Mouse (Mus musculus): ENCODE results near the gene Dusp6.

Gene Dusp6

GRCm38 (mm10) chr10:99244655-99245260 is 18.3 kb upstream of the Dusp6 start:
- no peak for DNase-seq (ENCODE audit: low spot score in 2 of 2)

DNA sequence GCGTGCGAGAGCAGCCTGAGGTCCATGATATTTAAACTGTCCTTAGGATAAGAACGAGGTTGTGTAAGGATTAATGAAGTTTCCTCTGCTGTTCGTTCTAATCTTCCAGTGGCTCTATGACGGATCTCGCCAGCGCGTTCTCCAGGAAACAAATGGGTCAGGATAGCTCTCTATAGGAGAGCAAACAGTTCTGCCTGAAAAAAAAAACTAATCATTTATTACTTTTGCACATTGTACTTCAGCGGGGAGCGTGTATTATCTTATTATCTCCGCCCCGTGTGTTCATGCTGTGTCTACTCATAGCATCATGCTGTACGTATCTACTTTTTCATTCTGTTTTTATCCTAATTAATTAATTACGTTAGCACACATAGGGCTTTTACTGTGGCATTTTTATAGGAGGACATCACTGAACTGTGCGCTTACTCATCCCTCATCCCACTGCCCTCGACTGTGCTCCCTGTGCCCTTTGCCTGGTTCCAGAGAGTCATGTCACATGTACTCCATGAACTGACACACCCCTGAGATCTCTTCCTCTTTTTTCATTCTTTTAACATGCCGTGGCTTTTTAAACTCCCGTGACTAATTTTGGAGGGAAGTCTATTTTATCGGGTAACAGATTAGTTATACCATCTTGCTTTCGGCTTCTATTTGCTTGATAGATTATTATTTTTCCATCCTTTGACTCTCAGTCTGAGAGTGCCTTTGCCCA is 16.1 kb upstream of the Dusp6 start:
- DNase-seq (ENCODE audit: low spot score in 2 of 2): no peak

- DNase-seq (ENCODE audit: low spot score in 2 of 2): peak in 1 of 2 experiments; percentile 34
Measured at GRCm38 (mm10) chr10:99250874-99251281, 12.2 kb upstream of the Dusp6 start.

DNA sequence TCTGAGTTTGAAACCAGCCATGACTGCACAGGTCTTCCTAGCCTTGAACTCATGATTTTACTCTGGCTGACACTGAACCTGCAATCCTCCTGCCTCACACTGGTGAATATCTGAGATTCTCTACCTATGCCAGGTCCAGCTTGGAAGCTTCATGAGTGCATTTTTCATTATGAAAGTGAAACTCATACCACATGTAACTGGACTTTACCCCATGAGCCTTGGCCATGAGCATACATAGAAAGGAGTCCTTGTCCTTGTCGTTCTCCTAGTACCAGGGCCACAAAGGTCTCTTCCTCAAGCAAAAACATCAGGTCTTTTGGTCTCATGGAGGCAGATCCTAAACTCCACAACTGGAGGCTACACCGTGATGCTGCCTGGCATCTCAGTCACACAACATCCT is 9.6 kb upstream of the Dusp6 start:
- DNase-seq (ENCODE audit: low spot score in 2 of 2): no peak

DNA sequence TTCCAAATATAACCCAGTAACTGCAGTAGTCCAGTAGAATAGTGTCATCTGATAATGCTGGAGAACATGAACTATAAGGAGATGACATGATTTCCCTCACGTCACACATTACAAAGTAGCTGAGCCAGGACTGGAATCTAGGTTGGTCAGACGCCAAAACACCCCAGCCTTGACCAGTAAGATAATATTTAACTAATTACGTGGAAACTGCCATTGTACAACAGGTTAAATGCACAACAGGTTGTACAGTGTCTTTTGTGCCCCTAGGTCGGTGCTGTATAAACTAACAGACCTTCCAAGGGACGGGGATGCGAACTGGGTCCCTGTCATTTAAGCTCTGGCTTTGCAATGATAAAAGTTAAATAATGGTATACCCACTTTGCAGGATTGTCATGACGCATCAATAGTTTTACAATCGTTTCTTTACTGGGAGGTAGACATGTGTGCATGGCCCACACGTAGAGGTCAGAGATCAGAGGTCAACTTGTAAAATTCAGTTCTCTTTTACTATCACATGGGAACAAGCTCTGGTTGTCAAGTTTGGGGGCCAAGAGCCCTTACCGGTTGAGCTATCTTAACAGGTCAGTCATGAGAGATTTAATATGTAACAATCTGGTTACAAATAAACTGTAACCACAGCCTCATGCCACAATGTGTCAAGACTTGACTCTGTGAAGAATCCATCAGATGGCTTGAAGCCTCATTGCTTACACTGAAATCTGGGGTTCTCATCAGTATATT is 7.0 kb upstream of the Dusp6 start:
- no peak for DNase-seq (ENCODE audit: low spot score in 2 of 2)

- DNase-seq (ENCODE audit: low spot score in 2 of 2): no peak
Measured at GRCm38 (mm10) chr10:99257531-99257930, 5.5 kb upstream of the Dusp6 start.

GRCm38 (mm10) chr10:99259840-99260239 is 3.2 kb upstream of the Dusp6 start:
- no peak for DNase-seq (ENCODE audit: low spot score in 2 of 2)

DNA sequence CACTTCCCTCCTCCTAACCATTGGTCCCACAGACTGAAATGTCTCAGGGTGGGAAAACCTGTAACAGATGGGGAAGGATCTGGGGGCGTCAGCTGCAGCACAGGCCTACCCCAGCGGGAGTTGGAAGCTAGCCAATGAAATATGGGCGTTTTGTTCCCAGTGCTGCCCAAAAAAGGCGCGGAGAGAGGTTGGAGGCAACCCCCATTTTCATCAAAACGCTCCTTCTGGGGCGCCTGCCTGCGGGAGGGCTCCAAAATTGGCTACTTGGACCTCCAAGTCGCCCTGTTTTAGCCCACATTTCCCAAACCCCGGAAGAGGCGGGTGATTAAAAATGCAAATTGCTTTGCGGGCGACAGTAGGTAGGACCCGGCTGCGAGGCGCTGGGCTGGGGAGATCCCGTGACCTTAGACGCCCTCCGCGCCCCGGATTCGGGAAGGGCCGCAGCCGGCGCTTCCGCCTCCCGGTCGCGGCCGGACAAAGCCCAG is 1.8 kb upstream of the Dusp6 start:
- DNase-seq (ENCODE audit: low spot score in 2 of 2): peak; percentile 57 to 79

GRCm38 (mm10) chr10:99261636-99262318 is 1.3 kb upstream of the Dusp6 start:
- DNase-seq (ENCODE audit: low spot score in 2 of 2): peak; percentile 62 to 76

GRCm38 (mm10) chr10:99262319-99262866 is 638 bp upstream of the Dusp6 start:
- no peak for DNase-seq (ENCODE audit: low spot score in 2 of 2)

DNA sequence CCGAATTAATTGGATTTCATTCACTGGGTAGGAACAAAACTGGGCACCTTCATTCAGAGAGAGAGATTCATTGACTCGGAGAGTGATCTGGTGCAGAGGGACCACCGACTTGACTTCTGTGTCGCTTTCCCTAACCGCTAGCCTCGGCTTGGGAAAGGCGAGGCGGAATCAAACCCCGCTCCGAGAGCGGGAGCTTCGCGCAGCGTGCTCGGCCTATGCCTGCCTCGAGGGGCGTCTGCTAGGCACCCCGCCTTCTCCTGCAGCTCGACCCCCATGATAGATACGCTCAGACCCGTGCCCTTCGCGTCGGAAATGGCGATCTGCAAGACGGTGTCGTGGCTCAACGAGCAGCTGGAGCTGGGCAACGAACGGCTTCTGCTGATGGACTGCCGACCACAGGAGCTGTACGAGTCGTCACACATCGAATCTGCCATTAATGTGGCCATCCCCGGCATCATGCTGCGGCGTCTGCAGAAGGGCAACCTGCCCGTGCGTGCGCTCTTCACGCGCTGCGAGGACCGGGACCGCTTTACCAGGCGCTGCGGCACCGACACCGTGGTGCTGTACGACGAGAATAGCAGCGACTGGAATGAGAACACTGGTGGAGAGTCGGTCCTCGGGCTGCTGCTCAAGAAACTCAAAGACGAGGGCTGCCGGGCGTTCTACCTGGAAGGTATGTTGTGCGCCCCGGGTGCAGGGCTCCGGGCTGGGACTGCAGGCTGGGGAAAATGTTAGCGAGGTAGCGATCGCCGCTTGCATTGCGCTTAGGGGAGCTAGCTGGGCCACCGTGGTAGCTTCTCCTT is 589 bp downstream of the Dusp6 start:
- no peak for DNase-seq (ENCODE audit: low spot score in 2 of 2)

DNA sequence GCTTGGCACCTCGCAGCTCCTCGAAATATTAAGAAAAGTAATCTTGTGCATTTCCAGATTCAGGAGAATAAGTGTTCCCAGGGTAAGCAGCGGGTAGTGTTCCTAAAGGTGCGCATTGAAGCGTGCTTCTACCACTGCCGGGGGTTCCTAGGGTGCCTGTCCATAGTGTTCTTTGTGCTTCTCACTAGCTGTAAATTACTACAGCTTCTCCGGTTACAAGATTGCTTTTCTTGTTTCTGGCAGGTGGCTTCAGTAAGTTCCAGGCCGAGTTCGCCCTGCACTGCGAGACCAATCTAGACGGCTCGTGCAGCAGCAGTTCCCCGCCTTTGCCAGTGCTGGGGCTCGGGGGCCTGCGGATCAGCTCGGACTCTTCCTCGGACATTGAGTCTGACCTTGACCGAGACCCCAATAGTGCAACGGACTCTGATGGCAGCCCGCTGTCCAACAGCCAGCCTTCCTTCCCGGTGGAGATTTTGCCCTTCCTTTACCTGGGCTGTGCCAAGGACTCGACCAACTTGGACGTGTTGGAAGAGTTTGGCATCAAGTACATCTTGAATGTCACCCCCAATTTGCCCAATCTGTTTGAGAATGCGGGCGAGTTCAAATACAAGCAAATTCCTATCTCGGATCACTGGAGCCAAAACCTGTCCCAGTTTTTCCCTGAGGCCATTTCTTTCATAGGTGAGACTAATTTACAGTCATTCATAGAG is 1.4 kb downstream of the Dusp6 start:
- DNase-seq (ENCODE audit: low spot score in 2 of 2): no peak

GRCm38 (mm10) chr10:99265011-99265694 is 2.1 kb downstream of the Dusp6 start:
- no peak for DNase-seq (ENCODE audit: low spot score in 2 of 2)

DNA sequence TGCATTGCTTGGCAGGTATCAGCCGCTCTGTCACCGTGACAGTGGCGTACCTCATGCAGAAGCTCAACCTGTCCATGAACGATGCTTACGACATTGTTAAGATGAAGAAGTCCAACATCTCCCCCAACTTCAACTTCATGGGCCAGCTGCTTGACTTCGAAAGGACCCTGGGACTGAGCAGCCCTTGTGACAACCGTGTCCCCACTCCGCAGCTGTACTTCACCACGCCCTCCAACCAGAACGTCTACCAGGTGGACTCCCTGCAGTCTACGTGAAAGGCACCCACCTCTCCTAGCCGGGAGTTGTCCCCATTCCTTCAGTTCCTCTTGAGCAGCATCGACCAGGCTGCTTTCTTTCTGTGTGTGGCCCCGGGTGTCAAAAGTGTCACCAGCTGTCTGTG is 3.0 kb downstream of the Dusp6 start:
- DNase-seq (ENCODE audit: low spot score in 2 of 2): no peak

DNA sequence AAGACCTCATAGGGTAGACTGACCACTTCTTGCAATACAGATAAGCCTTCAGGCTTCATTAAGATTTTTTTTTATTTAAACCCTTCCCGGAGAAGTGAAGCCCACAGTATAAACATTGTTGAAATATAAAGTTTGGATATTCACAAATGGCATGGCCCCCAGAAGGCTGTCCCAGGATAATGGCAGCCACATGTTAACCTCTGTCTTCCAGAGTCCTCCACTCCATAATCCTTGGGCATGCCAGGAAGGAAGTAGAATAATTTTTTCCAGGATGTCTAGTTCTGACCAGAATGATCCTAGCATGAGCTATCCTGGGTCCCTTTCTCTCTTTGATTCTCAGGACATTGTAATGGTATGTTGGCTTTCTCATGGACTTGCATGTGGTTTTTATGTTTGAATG is 4.6 kb downstream of the Dusp6 start:
- DNase-seq (ENCODE audit: low spot score in 2 of 2): no peak

DNA sequence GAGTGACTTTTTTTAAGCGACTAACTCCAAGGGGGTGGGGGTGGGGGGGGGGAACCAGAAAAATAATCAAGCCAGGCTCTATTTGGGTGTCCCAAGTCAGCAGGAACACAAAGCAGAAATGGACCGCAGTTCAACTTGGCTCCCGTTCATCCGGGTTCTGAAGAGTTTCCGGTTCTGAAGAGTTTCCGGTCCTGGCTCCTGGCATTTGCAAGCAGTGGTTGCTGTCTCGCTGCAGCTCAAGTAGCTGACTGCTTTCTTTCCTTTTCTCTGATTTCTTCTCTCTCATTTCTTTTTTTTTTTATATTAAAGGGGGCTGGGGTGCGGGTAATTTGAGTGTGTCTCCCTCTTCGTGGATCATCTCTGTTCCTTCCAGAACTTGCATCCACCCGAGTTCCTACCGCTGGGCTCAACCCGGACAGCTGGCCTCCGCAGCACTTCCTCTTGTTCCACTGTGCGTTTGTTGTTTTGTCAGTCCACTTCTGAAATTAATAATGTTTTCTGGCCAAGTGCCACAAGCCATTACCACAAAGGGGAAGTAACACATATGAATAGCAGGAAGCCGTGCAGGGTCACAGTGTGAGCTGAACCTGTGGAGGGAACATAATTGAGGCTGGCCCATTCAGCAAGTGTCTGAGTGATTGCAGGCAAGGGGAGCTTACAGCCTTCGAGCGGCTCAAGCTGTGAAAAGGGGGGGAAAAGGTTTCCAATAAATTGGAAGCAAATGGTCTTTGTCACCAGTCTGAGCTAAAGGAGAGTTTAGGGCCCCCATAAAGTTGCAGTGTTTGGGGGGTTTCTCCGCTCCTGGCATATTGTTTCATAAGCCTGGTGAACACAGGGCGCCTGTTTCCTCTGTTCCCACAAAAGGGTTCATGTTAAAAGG is 5.6 kb downstream of the Dusp6 start:
- no peak for DNase-seq (ENCODE audit: low spot score in 2 of 2)

GRCm38 (mm10) chr10:99269301-99269701 is 6.3 kb downstream of the Dusp6 start:
- no peak for DNase-seq (ENCODE audit: low spot score in 2 of 2)

- DNase-seq (ENCODE audit: low spot score in 2 of 2): no peak
Measured at GRCm38 (mm10) chr10:99269704-99270103, 6.7 kb downstream of the Dusp6 start.

DNA sequence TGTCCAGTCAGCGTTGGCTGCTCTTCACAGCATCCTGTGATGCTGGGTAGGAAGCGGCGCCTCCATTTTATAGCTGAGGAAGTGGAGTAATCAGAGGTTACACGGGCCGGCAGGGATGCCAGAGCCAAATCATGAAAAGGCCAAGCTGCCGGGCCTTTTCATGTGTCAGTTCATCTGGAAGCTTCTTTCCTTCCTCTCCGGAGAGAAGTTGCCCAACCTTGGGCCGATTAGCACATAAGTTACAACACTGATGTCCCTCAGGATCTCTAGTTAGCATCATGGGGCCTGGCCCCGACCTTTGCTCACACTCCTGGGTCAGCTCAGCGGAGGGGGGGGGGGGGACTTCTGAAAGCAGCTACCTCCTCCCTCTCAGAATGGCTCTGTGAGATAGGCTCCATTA is 7.4 kb downstream of the Dusp6 start:
- no peak for DNase-seq (ENCODE audit: low spot score in 2 of 2)

Data from frontal cortex, postnatal 25 days (tissue).